Mouse (Mus musculus) ES-Bruce4 (cell line): ENCODE results near the gene Gm45717.

ENCODE experiments used
- CTCF ChIP-seq: IDR thresholded peaks from one replicate; pipeline ENCODE4 v1.8.1; 2011; ENCODE audit warnings: low read depth, low read length
- EP300 ChIP-seq: IDR thresholded peaks from 2 replicates; pipeline ENCODE4 v1.6.1; 2011; ENCODE audit warnings: low read depth, low read length; ENCODE audit not compliant: insufficient read depth
- POLR2A ChIP-seq: IDR thresholded peaks from one replicate; pipeline ENCODE4 v1.8.1; 2011; ENCODE audit warnings: low read length; ENCODE audit not compliant: insufficient read depth

GRCm38 (mm10) chr7:140908181-140908580 is 47.6 kb downstream of the Gm45717 start:
- no peak for TF ChIP-seq POLR2A
- TF ChIP-seq CTCF: no peak
- TF ChIP-seq EP300: no peak
